Mouse (Mus musculus) embryonic facial prominence, embryonic 14.5 days (tissue): ENCODE data around the gene Catsper1. TPM values are rescaled to one million over a fixed set of nuclear protein-coding genes. Genes with fewer than 3 reads are reported as not detected.

Source experiments
- polyA plus RNA-seq: library from polyadenylated mRNA; unstranded; fragments of >200 nt; fragmentation: Nextera tagmentation; extraction: Ambion mirVana; gene quantifications from 2 replicates; pipeline ENCODE4 v1.2.1, GENCODE M21; 2014

Catsper1 gene
- polyA plus RNA-seq, 1 experiment from 2014 or later = not detected

Other genes starting within 250 kb of the Catsper1 start
- 137 and 140 TPM in 2 replicates for gene Yif1a, start 247.2 kb upstream of the Catsper1 start, polyA plus RNA-seq
- gene Cnih2, start 237.2 kb upstream of the Catsper1 start, polyA plus RNA-seq = 36.0 and 45.8 TPM in 2 replicates
- gene Rab1b, start 228.7 kb upstream of the Catsper1 start, polyA plus RNA-seq = 225 and 254 TPM in 2 replicates
- 13.1 and 15.3 TPM in 2 replicates for gene Klc2, start 217.2 kb upstream of the Catsper1 start, polyA plus RNA-seq
- gene Pacs1, start 62.6 kb upstream of the Catsper1 start, polyA plus RNA-seq = 28.1 and 30.9 TPM in 2 replicates
- 247 and 281 TPM in 2 replicates for gene Sf3b2, start 40.3 kb upstream of the Catsper1 start, polyA plus RNA-seq
- 4.0 and 4.3 TPM in 2 replicates for gene Gal3st3, start 37.4 kb upstream of the Catsper1 start, polyA plus RNA-seq
- 7.5 and 9.2 TPM in 2 replicates for gene Cst6, start 13.8 kb downstream of the Catsper1 start, polyA plus RNA-seq
- 35.0 and 35.7 TPM in 2 replicates for gene Eif1ad, start 31.0 kb downstream of the Catsper1 start, polyA plus RNA-seq
- gene Banf1, start 31.4 kb downstream of the Catsper1 start, polyA plus RNA-seq = 375 and 387 TPM in 2 replicates
- gene Sart1, start 53.0 kb downstream of the Catsper1 start, polyA plus RNA-seq = 50.3 and 65.9 TPM in 2 replicates
- 0.53 TPM in 1 of 2 replicates, not detected in the other for gene Tsga10ip, start 66.8 kb downstream of the Catsper1 start, polyA plus RNA-seq
- 191 and 195 TPM in 2 replicates for gene Drap1, start 89.2 kb downstream of the Catsper1 start, polyA plus RNA-seq
- gene AI837181, start 89.4 kb downstream of the Catsper1 start, polyA plus RNA-seq = 51.1 and 56.1 TPM in 2 replicates
- gene Fosl1, start 111.8 kb downstream of the Catsper1 start, polyA plus RNA-seq = not detected in 2 replicates
- gene Ccdc85b, start 122.2 kb downstream of the Catsper1 start, polyA plus RNA-seq = 5.7 and 6.1 TPM in 2 replicates
- 75.0 and 99.0 TPM in 2 replicates for gene Fibp, start 124.9 kb downstream of the Catsper1 start, polyA plus RNA-seq
- 0.85 and 1.5 TPM in 2 replicates for gene Ctsw, start 132.8 kb downstream of the Catsper1 start, polyA plus RNA-seq
- gene Efemp2, start 138.2 kb downstream of the Catsper1 start, polyA plus RNA-seq = 175 and 190 TPM in 2 replicates
- 38.0 and 39.6 TPM in 2 replicates for gene Mus81, start 152.7 kb downstream of the Catsper1 start, polyA plus RNA-seq
- 2,353 and 2,499 TPM in 2 replicates for gene Cfl1, start 154.7 kb downstream of the Catsper1 start, polyA plus RNA-seq
- gene 1700020D05Rik, start 168.0 kb downstream of the Catsper1 start, polyA plus RNA-seq = not detected in 2 replicates
- gene Snx32, start 174.8 kb downstream of the Catsper1 start, polyA plus RNA-seq = 10.7 and 13.2 TPM in 2 replicates
- 6.1 and 6.4 TPM in 2 replicates for gene Ovol1, start 224.9 kb downstream of the Catsper1 start, polyA plus RNA-seq
- 3.3 and 3.8 TPM in 2 replicates for gene Ap5b1, start 232.3 kb downstream of the Catsper1 start, polyA plus RNA-seq